Mouse (Mus musculus) brain, adult 10 weeks (tissue): ENCODE measurements around the gene Hspa4l. TPM values are rescaled to one million over a fixed set of nuclear protein-coding genes. Genes with fewer than 3 reads are reported as not detected.

Experiments
- polyA plus RNA-seq: library from polyadenylated mRNA; stranded (reverse); fragments of 350-450 nt; fragmentation: Illumina TruSeq; extraction: RNeasy Lipid Tissue Mini Kit (QIAGEN cat#74804); gene quantifications from one replicate; pipeline ENCODE4 v1.2.3, GENCODE M21; 2015; ENCODE audit warnings: low read depth, low replicate concordance

Gene Hspa4l
- polyA plus RNA-seq = 94.4 TPM

GRCm38 (mm10) chr3:40744024-40744835, at the start of gene Hspa4l:
Gene Hspa4l, plus strand, starts transcription at chr3:40744495.

GRCm38 (mm10) chr3:40708655-40709054, 35.6 kb upstream of the Hspa4l start, which contains the start of gene Slc25a31:
Gene Slc25a31, plus strand, starts transcription at chr3:40708855.

GRCm38 (mm10) chr3:40799530-40800372, 55.5 kb downstream of the Hspa4l start, which contains the start of gene Plk4:
Gene Plk4, plus strand, starts transcription at chr3:40800019.

Other genes with a start within 250 kb of the Hspa4l start
- gene Intu, start 213.2 kb upstream of the Hspa4l start, polyA plus RNA-seq = 4.9 TPM
- not detected for gene Slc25a31, start 35.6 kb upstream of the Hspa4l start, polyA plus RNA-seq
- 6.6 TPM for gene Plk4, start 55.5 kb downstream of the Hspa4l start, polyA plus RNA-seq
- 19.9 TPM for gene Mfsd8, start 102.4 kb downstream of the Hspa4l start, polyA plus RNA-seq
- gene Abhd18, start 102.5 kb downstream of the Hspa4l start, polyA plus RNA-seq = 21.7 TPM
- not detected for gene 1700034I23Rik, start 158.0 kb downstream of the Hspa4l start, polyA plus RNA-seq
- gene Larp1b, start 205.3 kb downstream of the Hspa4l start, polyA plus RNA-seq = 16.5 TPM